Mouse (Mus musculus): ENCODE measurements around the gene Kcnmb3. TPM values are rescaled to one million over a fixed set of nuclear protein-coding genes. Genes with fewer than 3 reads are reported as not detected.

Gene Kcnmb3
- under 1 TPM; 0.12 to 0.43 TPM for polyA plus RNA-seq (2017; shearing (Covaris generic))

GRCm38 (mm10) chr3:32492097-32493090 lies at the start of gene Kcnmb3:
Kcnmb3 (minus strand) TSS chr3:32492231.

GRCm38 (mm10) chr3:32529303-32529898 lies 37.4 kb upstream of the Kcnmb3 start, which contains the start of gene Mfn1:
Mfn1 (plus strand) TSS chr3:32529465.

GRCm38 (mm10) chr3:32509496-32510374 lies 17.7 kb upstream of the Kcnmb3 start, which contains the start of gene Zfp639:
Zfp639 (plus strand) TSS chr3:32510259.

Other genes with a start within 250 kb of the Kcnmb3 start
- gene Zmat3, start 126.2 kb downstream of the Kcnmb3 start, polyA plus RNA-seq (2017; shearing (Covaris generic)) = 1 to 10 TPM; 4.4 to 7.3 TPM
- 10 to 100 TPM; 27.3 to 31.9 TPM for gene Pik3ca, start 94.6 kb downstream of the Kcnmb3 start, polyA plus RNA-seq (2017; shearing (Covaris generic))
- 10 to 100 TPM; 39.8 to 57.1 TPM for gene Zfp639, start 18.0 kb upstream of the Kcnmb3 start, polyA plus RNA-seq (2017; shearing (Covaris generic))
- 10 to 100 TPM; 13.0 to 21.1 TPM for gene Mfn1, start 37.2 kb upstream of the Kcnmb3 start, polyA plus RNA-seq (2017; shearing (Covaris generic))
- gene Gnb4, start 124.4 kb upstream of the Kcnmb3 start, polyA plus RNA-seq (2017; shearing (Covaris generic)) = 10 to 100 TPM; 14.8 to 18.2 TPM
- 100 to 1,000 TPM; 106 to 121 TPM for gene Actl6a, start 214.1 kb upstream of the Kcnmb3 start, polyA plus RNA-seq (2017; shearing (Covaris generic))
- gene Ndufb5, start 244.8 kb upstream of the Kcnmb3 start, polyA plus RNA-seq (2017; shearing (Covaris generic)) = 100 to 1,000 TPM; 179 to 207 TPM
- gene Mrpl47, start 245.4 kb upstream of the Kcnmb3 start, polyA plus RNA-seq (2017; shearing (Covaris generic)) = 10 to 100 TPM; 15.2 to 24.5 TPM